Mouse (Mus musculus): ENCODE data around the gene Tmem8b. TPM values are rescaled to one million over a fixed set of nuclear protein-coding genes. Genes with fewer than 3 reads are reported as not detected.

The Tmem8b gene
- polyA plus RNA-seq, 1 experiment from 2014 or later = 15.5 TPM

- Histone ChIP-seq H3K27ac (ENCODE audit: low read length) (no peak overlapping the region), H3K36me3 (ENCODE audit: control insufficient read depth, insufficient read depth) (no peaks in the 10 kb centered on the region), H3K27me3 (replicated peaks; ENCODE audit: control insufficient read depth, insufficient read depth, low read length) (no peaks in the 10 kb centered on the region), H3K9ac (replicated peaks; ENCODE audit: low read depth, low read length) (no peak overlapping the region), H3K9me3 (ENCODE audit: control insufficient read depth, low read length) (no peaks in the 10 kb centered on the region), H3K4me3 (replicated peaks; ENCODE audit: low read length) (no peak overlapping the region), H3K4me1 (replicated peaks; ENCODE audit: control insufficient read depth, insufficient read depth, low read length) (no peaks in the 10 kb centered on the region), H3K4me2 (ENCODE audit: low read length) (no peak overlapping the region)
- no peak for ATAC-seq
- WGBS = 78% methylated on average over 5 of the region's 5 CpGs
These were observed 64.4 kb downstream of the Tmem8b start for GRCm38 (mm10) chr4:43733186-43733585.

DNA sequence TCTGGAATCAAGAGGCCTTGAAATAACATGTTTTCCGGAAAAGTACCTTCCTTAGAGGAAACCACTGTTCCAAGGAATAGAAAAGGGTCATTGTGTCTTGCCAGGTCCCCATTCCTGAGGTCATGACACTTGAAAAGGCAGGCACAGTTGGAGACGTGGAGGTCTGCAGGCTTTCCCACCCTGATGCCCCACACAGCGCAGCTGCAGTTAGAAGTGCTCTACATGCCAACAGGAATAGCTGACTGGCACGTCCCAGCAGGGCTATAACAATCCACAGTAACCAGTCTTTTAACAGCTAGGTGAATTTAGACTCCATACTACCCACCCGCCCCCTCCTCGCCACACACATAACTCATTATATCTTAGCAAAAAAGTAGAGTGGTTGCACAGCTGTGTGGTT lies 68.4 kb downstream of the Tmem8b start:
- ATAC-seq = no peak
- Histone ChIP-seq H3K9me3 (ENCODE audit: control insufficient read depth, low read length) (no peaks in the 10 kb centered on the region), H3K4me2 (ENCODE audit: low read length) (no peak overlapping the region), H3K4me1 (replicated peaks; ENCODE audit: control insufficient read depth, insufficient read depth, low read length) (no peaks in the 10 kb centered on the region), H3K9ac (replicated peaks; ENCODE audit: low read depth, low read length) (no peak overlapping the region), H3K36me3 (ENCODE audit: control insufficient read depth, insufficient read depth) (no peaks in the 10 kb centered on the region), H3K27me3 (replicated peaks; ENCODE audit: control insufficient read depth, insufficient read depth, low read length) (no peaks in the 10 kb centered on the region), H3K4me3 (replicated peaks; ENCODE audit: low read length) (no peak overlapping the region), H3K27ac (ENCODE audit: low read length) (no peak overlapping the region)
- WGBS = 51% methylated on average over 6 of the region's 6 CpGs

DNA sequence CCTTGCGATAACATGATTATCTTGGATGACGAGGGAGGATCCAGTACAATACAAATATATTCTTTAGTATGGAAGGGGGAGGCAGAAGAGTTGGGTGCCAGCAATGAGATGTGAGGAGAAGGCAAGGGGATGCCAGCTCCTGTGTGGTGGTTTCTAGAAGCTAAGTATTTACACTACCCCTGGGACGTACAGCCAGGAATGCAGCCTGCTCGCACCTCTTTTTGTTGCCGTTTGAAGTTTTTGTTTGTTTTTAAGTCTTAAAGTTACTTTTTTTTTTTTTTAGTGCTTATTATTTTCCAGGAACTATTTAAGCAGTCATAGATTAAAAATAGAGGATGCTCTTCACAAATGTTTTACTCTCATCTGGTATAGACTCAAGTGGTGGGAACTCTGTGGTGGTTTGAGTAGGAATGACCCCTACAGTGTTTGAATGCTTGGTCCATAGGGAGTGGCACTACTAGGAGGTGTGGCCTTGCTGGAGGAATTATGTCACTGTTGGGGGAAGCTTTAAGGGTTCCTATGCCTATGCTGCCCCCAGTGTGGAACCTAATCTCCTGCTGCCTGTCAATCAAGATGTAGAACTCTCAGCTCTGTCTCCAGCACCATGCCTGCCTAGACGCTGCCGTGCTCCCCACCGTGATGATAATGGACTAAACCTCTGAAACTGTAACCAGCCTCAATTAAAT lies 70.4 kb downstream of the Tmem8b start:
- H3K27ac ChIP-seq (ENCODE audit: low read length) = no peak overlapping the region
- no peaks in the 10 kb centered on the region for H3K4me1 ChIP-seq (replicated peaks; ENCODE audit: control insufficient read depth, insufficient read depth, low read length)
- no peak overlapping the region for H3K9ac ChIP-seq (replicated peaks; ENCODE audit: low read depth, low read length)
- no peaks in the 10 kb centered on the region for H3K27me3 ChIP-seq (replicated peaks; ENCODE audit: control insufficient read depth, insufficient read depth, low read length)
- no peaks in the 10 kb centered on the region for H3K36me3 ChIP-seq (ENCODE audit: control insufficient read depth, insufficient read depth)
- no peak for ATAC-seq
- no peak overlapping the region for H3K4me3 ChIP-seq (replicated peaks; ENCODE audit: low read length)
- no peak overlapping the region for H3K4me2 ChIP-seq (ENCODE audit: low read length)
- H3K9me3 ChIP-seq (ENCODE audit: control insufficient read depth, low read length) = no peaks in the 10 kb centered on the region
- WGBS = 73% methylated on average over 8 of the region's 8 CpGs

GRCm38 (mm10) chr4:43741526-43741925 lies 72.8 kb downstream of the Tmem8b start:
- Histone ChIP-seq H3K36me3 (ENCODE audit: control insufficient read depth, insufficient read depth) (no peaks in the 10 kb centered on the region), H3K4me2 (ENCODE audit: low read length) (no peak overlapping the region), H3K9ac (replicated peaks; ENCODE audit: low read depth, low read length) (no peak overlapping the region), H3K4me1 (replicated peaks; ENCODE audit: control insufficient read depth, insufficient read depth, low read length) (no peaks in the 10 kb centered on the region), H3K27ac (ENCODE audit: low read length) (no peak overlapping the region), H3K4me3 (replicated peaks; ENCODE audit: low read length) (no peak overlapping the region), H3K9me3 (ENCODE audit: control insufficient read depth, low read length) (no peaks in the 10 kb centered on the region), H3K27me3 (replicated peaks; ENCODE audit: control insufficient read depth, insufficient read depth, low read length) (no peaks in the 10 kb centered on the region)
- WGBS = 81% methylated on average over 5 of the region's 5 CpGs
- no peak for ATAC-seq

Small RNAs within 50 kb of the gene (microRNA-seq; reads per million reads assigned to microRNA genes)
- not detected for gene Gm25262

Other genes starting within 250 kb of the Tmem8b start
- gene Fam166b, start 239.8 kb upstream of the Tmem8b start, polyA plus RNA-seq (2015; fragmentation: Nextera tagmentation; extraction: Ambion mirVana) = 0.47 and 0.68 TPM in 2 replicates
- 7.5 and 8.6 TPM in 2 replicates for gene Tesk1, start 227.0 kb upstream of the Tmem8b start, polyA plus RNA-seq (2015; fragmentation: Nextera tagmentation; extraction: Ambion mirVana)
- gene Cd72, start 214.3 kb upstream of the Tmem8b start, polyA plus RNA-seq (2015; fragmentation: Nextera tagmentation; extraction: Ambion mirVana) = 3.6 and 6.5 TPM in 2 replicates
- gene Sit1, start 185.2 kb upstream of the Tmem8b start, polyA plus RNA-seq (2015; fragmentation: Nextera tagmentation; extraction: Ambion mirVana) = not detected in 2 replicates
- 62.0 and 63.1 TPM in 2 replicates for gene Ccdc107, start 176.1 kb upstream of the Tmem8b start, polyA plus RNA-seq (2015; fragmentation: Nextera tagmentation; extraction: Ambion mirVana)
- 17.4 and 18.8 TPM in 2 replicates for gene Arhgef39, start 169.3 kb upstream of the Tmem8b start, polyA plus RNA-seq (2015; fragmentation: Nextera tagmentation; extraction: Ambion mirVana)
- gene Car9, start 162.0 kb upstream of the Tmem8b start, polyA plus RNA-seq (2015; fragmentation: Nextera tagmentation; extraction: Ambion mirVana) = 0.16 and 0.20 TPM in 2 replicates
- 10.5 and 13.2 TPM in 2 replicates for gene Tpm2, start 145.2 kb upstream of the Tmem8b start, polyA plus RNA-seq (2015; fragmentation: Nextera tagmentation; extraction: Ambion mirVana)
- 83.5 and 91.1 TPM in 2 replicates for gene Creb3, start 106.6 kb upstream of the Tmem8b start, polyA plus RNA-seq (2015; fragmentation: Nextera tagmentation; extraction: Ambion mirVana)
- 49.5 and 54.6 TPM in 2 replicates for gene Tln1, start 106.3 kb upstream of the Tmem8b start, polyA plus RNA-seq (2015; fragmentation: Nextera tagmentation; extraction: Ambion mirVana)
- 27.0 and 30.5 TPM in 2 replicates for gene Rgp1, start 90.3 kb upstream of the Tmem8b start, polyA plus RNA-seq (2015; fragmentation: Nextera tagmentation; extraction: Ambion mirVana)
- gene Gba2, start 90.1 kb upstream of the Tmem8b start, polyA plus RNA-seq (2015; fragmentation: Nextera tagmentation; extraction: Ambion mirVana) = 62.3 and 64.6 TPM in 2 replicates
- 1.5 and 1.7 TPM in 2 replicates for gene Msmp, start 84.5 kb upstream of the Tmem8b start, polyA plus RNA-seq (2015; fragmentation: Nextera tagmentation; extraction: Ambion mirVana)
- gene Npr2, start 37.0 kb upstream of the Tmem8b start, polyA plus RNA-seq (2015; fragmentation: Nextera tagmentation; extraction: Ambion mirVana) = 13.3 and 15.0 TPM in 2 replicates
- 5.2 and 5.8 TPM in 2 replicates for gene Spag8, start 15.4 kb upstream of the Tmem8b start, polyA plus RNA-seq (2015; fragmentation: Nextera tagmentation; extraction: Ambion mirVana)
- gene Hint2, start 12.5 kb upstream of the Tmem8b start, polyA plus RNA-seq (2015; fragmentation: Nextera tagmentation; extraction: Ambion mirVana) = 61.1 and 66.3 TPM in 2 replicates
- gene Fam221b, start 174 bp downstream of the Tmem8b start, polyA plus RNA-seq (2015; fragmentation: Nextera tagmentation; extraction: Ambion mirVana) = 1.3 and 1.5 TPM in 2 replicates
- not detected in 2 replicates for gene Olfr70, start 31.8 kb downstream of the Tmem8b start, polyA plus RNA-seq (2015; fragmentation: Nextera tagmentation; extraction: Ambion mirVana)
- 0.09 TPM in 1 of 2 replicates, not detected in the other for gene Olfr71, start 41.3 kb downstream of the Tmem8b start, polyA plus RNA-seq (2015; fragmentation: Nextera tagmentation; extraction: Ambion mirVana)
- 0.34 and 0.47 TPM in 2 replicates for gene Hrct1, start 58.2 kb downstream of the Tmem8b start, polyA plus RNA-seq (2015; fragmentation: Nextera tagmentation; extraction: Ambion mirVana)
- gene Spaar, start 61.1 kb downstream of the Tmem8b start, polyA plus RNA-seq (2015; fragmentation: Nextera tagmentation; extraction: Ambion mirVana) = 0.10 and 0.16 TPM in 2 replicates
- gene Olfr159, start 102.0 kb downstream of the Tmem8b start, polyA plus RNA-seq (2015; fragmentation: Nextera tagmentation; extraction: Ambion mirVana) = not detected in 2 replicates
- gene Olfr156, start 154.9 kb downstream of the Tmem8b start, polyA plus RNA-seq (2015; fragmentation: Nextera tagmentation; extraction: Ambion mirVana) = not detected in 2 replicates
- not detected in 2 replicates for gene Olfr157, start 171.2 kb downstream of the Tmem8b start, polyA plus RNA-seq (2015; fragmentation: Nextera tagmentation; extraction: Ambion mirVana)
- not detected in 2 replicates for gene Olfr155, start 182.6 kb downstream of the Tmem8b start, polyA plus RNA-seq (2015; fragmentation: Nextera tagmentation; extraction: Ambion mirVana)
- gene Reck, start 206.6 kb downstream of the Tmem8b start, polyA plus RNA-seq (2015; fragmentation: Nextera tagmentation; extraction: Ambion mirVana) = 4.8 and 5.1 TPM in 2 replicates

Measured in forebrain, embryonic 16.5 days (tissue).